Mouse (Mus musculus): ENCODE data around the gene Abhd17a. TPM values are rescaled to one million over a fixed set of nuclear protein-coding genes. Genes with fewer than 3 reads are reported as not detected.

Gene Abhd17a
- polyA plus RNA-seq, 1 experiment from 2014 or later = 126 TPM

DNA sequence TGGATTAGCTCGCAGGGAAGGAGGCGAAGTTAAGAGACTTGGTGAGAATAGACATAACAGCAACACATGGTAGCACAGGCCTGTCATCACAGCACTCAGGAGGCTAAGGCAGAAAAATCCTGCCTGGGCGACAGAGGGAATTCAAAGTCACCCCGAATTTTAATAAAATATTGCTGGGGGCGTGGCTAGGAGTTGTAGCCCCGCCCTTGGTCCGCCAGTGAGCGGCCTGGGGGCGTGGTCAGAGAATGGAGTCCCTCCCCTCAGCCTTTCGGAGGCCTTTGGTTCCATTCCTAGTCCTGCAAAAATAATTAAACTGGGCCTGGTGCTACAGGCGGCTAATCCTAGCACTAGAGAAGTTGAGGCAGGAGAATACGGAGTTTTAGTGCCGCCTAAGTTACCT, 54.4 kb downstream of the Abhd17a start:
- no peaks in the 10 kb centered on the region for H3K36me3 ChIP-seq (ENCODE audit: control insufficient read depth, insufficient read depth, low read length)
- H3K9ac ChIP-seq (ENCODE audit: low read length) = no peak overlapping the region
- DNase-seq (ENCODE audit: low spot score) (no peak), ATAC-seq (no peak)
- no peak overlapping the region for H3K4me2 ChIP-seq (ENCODE audit: low read length)
- H3K4me3 ChIP-seq (ENCODE audit: low read depth, low read length) = no peak overlapping the region
- WGBS = 13% methylated on average over 13 of the region's 13 CpGs
- no peaks in the 10 kb centered on the region for H3K9me3 ChIP-seq (replicated peaks; ENCODE audit: control insufficient read depth, low read length)
- H3K27me3 ChIP-seq (replicated peaks; ENCODE audit: control insufficient read depth, insufficient read depth, low read length) = peaks cover 20% of the 10 kb centered on the region
- H3K4me1 ChIP-seq (ENCODE audit: control insufficient read depth, insufficient read depth, low read length) = no peaks in the 10 kb centered on the region
- no peak overlapping the region for H3K27ac ChIP-seq (ENCODE audit: low read depth, low read length)

DNA sequence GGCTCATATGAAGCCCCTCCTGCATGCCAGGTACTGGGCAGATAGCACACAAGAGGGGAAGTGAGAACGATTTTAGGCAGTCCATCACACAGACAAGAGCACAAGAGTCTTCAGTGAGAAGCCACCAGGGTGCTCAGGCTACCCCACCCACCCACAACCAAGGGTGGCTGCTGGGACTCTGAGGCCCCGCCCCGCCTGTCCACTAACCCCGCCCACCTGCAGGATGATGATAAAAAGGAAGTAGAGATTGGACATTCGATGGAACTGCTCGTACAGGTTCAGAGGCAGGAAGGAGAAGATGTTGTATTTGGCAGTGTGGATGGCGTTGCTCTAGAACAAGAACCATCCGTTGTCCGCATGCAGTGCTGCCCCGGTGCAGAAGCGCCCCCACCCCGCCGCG, 55.1 kb downstream of the Abhd17a start:
- H3K36me3 ChIP-seq (ENCODE audit: control insufficient read depth, insufficient read depth, low read length) = no peaks in the 10 kb centered on the region
- H3K4me2 ChIP-seq (ENCODE audit: low read length) = 0 out of 2 replicates have a peak overlapping the region, but pooled peaks have one; percentile 9
- H3K4me3 ChIP-seq (ENCODE audit: low read depth, low read length) = no peak overlapping the region
- peaks cover 20% of the 10 kb centered on the region for H3K27me3 ChIP-seq (replicated peaks; ENCODE audit: control insufficient read depth, insufficient read depth, low read length)
- no peak overlapping the region for H3K27ac ChIP-seq (ENCODE audit: low read depth, low read length)
- H3K9ac ChIP-seq (ENCODE audit: low read length) = no peak overlapping the region
- 14% methylated on average over 14 of the region's 14 CpGs for WGBS
- DNase-seq (ENCODE audit: low spot score) (no peak), ATAC-seq (no peak)
- H3K4me1 ChIP-seq (ENCODE audit: control insufficient read depth, insufficient read depth, low read length) = no peaks in the 10 kb centered on the region
- H3K9me3 ChIP-seq (replicated peaks; ENCODE audit: control insufficient read depth, low read length) = no peaks in the 10 kb centered on the region

DNA sequence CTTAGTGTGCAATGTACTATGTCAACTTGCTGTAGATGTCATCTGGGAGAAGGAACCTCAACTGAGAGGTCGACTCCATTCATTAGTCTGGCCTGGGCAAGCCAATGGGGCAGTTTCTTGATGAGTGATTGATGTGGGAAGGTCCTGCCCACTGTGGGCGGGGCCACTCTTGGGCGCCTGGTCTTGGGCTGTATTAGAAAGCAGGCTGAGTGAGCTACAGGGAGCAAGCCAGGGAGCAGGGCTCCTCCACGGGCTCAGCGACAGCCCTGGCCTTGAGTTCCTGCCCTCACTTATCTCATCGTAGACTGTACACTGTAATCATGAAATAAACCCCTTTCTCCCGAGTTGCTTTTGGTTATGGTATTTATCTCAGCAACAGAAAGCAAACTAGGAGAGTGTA, 56.4 kb downstream of the Abhd17a start:
- Histone ChIP-seq H3K36me3 (ENCODE audit: control insufficient read depth, insufficient read depth, low read length) (no peaks in the 10 kb centered on the region), H3K4me3 (ENCODE audit: low read depth, low read length) (no peak overlapping the region), H3K27ac (ENCODE audit: low read depth, low read length) (no peak overlapping the region), H3K9ac (ENCODE audit: low read length) (no peak overlapping the region), H3K9me3 (replicated peaks; ENCODE audit: control insufficient read depth, low read length) (no peaks in the 10 kb centered on the region), H3K27me3 (replicated peaks; ENCODE audit: control insufficient read depth, insufficient read depth, low read length) (peaks cover 16% of the 10 kb centered on the region), H3K4me2 (ENCODE audit: low read length) (no peak overlapping the region), H3K4me1 (ENCODE audit: control insufficient read depth, insufficient read depth, low read length) (no peaks in the 10 kb centered on the region)
- no peak for DNase-seq (ENCODE audit: low spot score)
- 20% methylated on average over 7 of the region's 7 CpGs for WGBS
- ATAC-seq = no peak

Small RNA genes lying within 50 kb of the gene (microRNA-seq; reads per million reads assigned to microRNA genes)
- not detected for gene Mir6912

Other genes with a start within 250 kb of the Abhd17a start
- 0.48 and 0.52 TPM in 2 replicates for gene Adamtsl5, start 241.9 kb downstream of the Abhd17a start, polyA plus RNA-seq (2014; fragmentation: Nextera tagmentation; extraction: Ambion mirVana)
- 1.2 and 1.9 TPM in 2 replicates for gene Plk5, start 233.9 kb downstream of the Abhd17a start, polyA plus RNA-seq (2014; fragmentation: Nextera tagmentation; extraction: Ambion mirVana)
- gene Mex3d, start 202.7 kb downstream of the Abhd17a start, polyA plus RNA-seq (2014; fragmentation: Nextera tagmentation; extraction: Ambion mirVana) = 16.9 and 17.8 TPM in 2 replicates
- gene Mbd3, start 190.8 kb downstream of the Abhd17a start, polyA plus RNA-seq (2014; fragmentation: Nextera tagmentation; extraction: Ambion mirVana) = 216 and 221 TPM in 2 replicates
- 628 and 893 TPM in 2 replicates for gene Uqcr11, start 183.5 kb downstream of the Abhd17a start, polyA plus RNA-seq (2014; fragmentation: Nextera tagmentation; extraction: Ambion mirVana)
- gene Tcf3, start 156.7 kb downstream of the Abhd17a start, polyA plus RNA-seq (2014; fragmentation: Nextera tagmentation; extraction: Ambion mirVana) = 64.4 and 73.5 TPM in 2 replicates
- gene Onecut3, start 95.5 kb downstream of the Abhd17a start, polyA plus RNA-seq (2014; fragmentation: Nextera tagmentation; extraction: Ambion mirVana) = 0.28 and 0.34 TPM in 2 replicates
- 0.30 and 0.33 TPM in 2 replicates for gene Atp8b3, start 51.2 kb downstream of the Abhd17a start, polyA plus RNA-seq (2014; fragmentation: Nextera tagmentation; extraction: Ambion mirVana)
- 22.3 and 28.8 TPM in 2 replicates for gene Rexo1, start 28.8 kb downstream of the Abhd17a start, polyA plus RNA-seq (2014; fragmentation: Nextera tagmentation; extraction: Ambion mirVana)
- gene Klf16, start 13.0 kb downstream of the Abhd17a start, polyA plus RNA-seq (2014; fragmentation: Nextera tagmentation; extraction: Ambion mirVana) = 6.2 and 6.6 TPM in 2 replicates
- gene Scamp4, start 12.5 kb upstream of the Abhd17a start, polyA plus RNA-seq (2014; fragmentation: Nextera tagmentation; extraction: Ambion mirVana) = 57.7 and 61.9 TPM in 2 replicates
- 3.6 and 7.4 TPM in 2 replicates for gene Adat3, start 12.5 kb upstream of the Abhd17a start, polyA plus RNA-seq (2014; fragmentation: Nextera tagmentation; extraction: Ambion mirVana)
- gene Gm49322, start 15.7 kb upstream of the Abhd17a start, polyA plus RNA-seq (2014; fragmentation: Nextera tagmentation; extraction: Ambion mirVana) = 1.1 and 1.6 TPM in 2 replicates
- gene Csnk1g2, start 32.5 kb upstream of the Abhd17a start, polyA plus RNA-seq (2014; fragmentation: Nextera tagmentation; extraction: Ambion mirVana) = 35.9 and 49.2 TPM in 2 replicates
- gene Btbd2, start 66.7 kb upstream of the Abhd17a start, polyA plus RNA-seq (2014; fragmentation: Nextera tagmentation; extraction: Ambion mirVana) = 42.6 and 52.2 TPM in 2 replicates
- gene Mknk2, start 87.8 kb upstream of the Abhd17a start, polyA plus RNA-seq (2014; fragmentation: Nextera tagmentation; extraction: Ambion mirVana) = 43.1 and 49.1 TPM in 2 replicates
- 35.7 and 37.2 TPM in 2 replicates for gene Mob3a, start 111.6 kb upstream of the Abhd17a start, polyA plus RNA-seq (2014; fragmentation: Nextera tagmentation; extraction: Ambion mirVana)
- 16.0 and 21.5 TPM in 2 replicates for gene Izumo4, start 111.8 kb upstream of the Abhd17a start, polyA plus RNA-seq (2014; fragmentation: Nextera tagmentation; extraction: Ambion mirVana)
- 81.0 and 99.5 TPM in 2 replicates for gene Ap3d1, start 151.9 kb upstream of the Abhd17a start, polyA plus RNA-seq (2014; fragmentation: Nextera tagmentation; extraction: Ambion mirVana)
- gene Dot1l, start 164.9 kb upstream of the Abhd17a start, polyA plus RNA-seq (2014; fragmentation: Nextera tagmentation; extraction: Ambion mirVana) = 13.6 and 19.3 TPM in 2 replicates
- gene Sf3a2, start 207.9 kb upstream of the Abhd17a start, polyA plus RNA-seq (2014; fragmentation: Nextera tagmentation; extraction: Ambion mirVana) = 66.6 and 71.7 TPM in 2 replicates
- 140 and 143 TPM in 2 replicates for gene Plekhj1, start 208.3 kb upstream of the Abhd17a start, polyA plus RNA-seq (2014; fragmentation: Nextera tagmentation; extraction: Ambion mirVana)
- 0.10 TPM in 1 of 2 replicates, not detected in the other for gene Amh, start 214.9 kb upstream of the Abhd17a start, polyA plus RNA-seq (2014; fragmentation: Nextera tagmentation; extraction: Ambion mirVana)
- 0.30 and 0.31 TPM in 2 replicates for gene Jsrp1, start 223.2 kb upstream of the Abhd17a start, polyA plus RNA-seq (2014; fragmentation: Nextera tagmentation; extraction: Ambion mirVana)
- 1,568 and 1,701 TPM in 2 replicates for gene Oaz1, start 236.3 kb upstream of the Abhd17a start, polyA plus RNA-seq (2014; fragmentation: Nextera tagmentation; extraction: Ambion mirVana)

Data from forebrain, embryonic 14.5 days (tissue).